Mouse (Mus musculus) midbrain, embryonic 10.5 days (tissue): ENCODE data around the gene Gm37240. TPM values are rescaled to one million over a fixed set of nuclear protein-coding genes. Genes with fewer than 3 reads are reported as not detected.
"Not testable (repeated sequence)": the region's sequence is repeated elsewhere in the genome, so short reads cannot be mapped to it uniquely, and the experiment has no call there.

Source experiments
- DNase-seq: peaks from one replicate; pipeline ENCODE4 v3.0.0-alpha.2; 2017; ENCODE audit warnings: low spot score
- H3K27ac ChIP-seq: fragments of 300-500 bp; sonication (generic); replicated peaks from 2 replicates; pipeline ENCODE4 v1.5.1; 2016; ENCODE audit warnings: mild to moderate bottlenecking
- H3K27me3 ChIP-seq: fragments of 300-500 bp; sonication (generic); 2 replicates; pipeline ENCODE4 v1.6.1; 2016; ENCODE audit warnings: low read depth, mild to moderate bottlenecking; ENCODE audit not compliant: poor library complexity, severe bottlenecking
- H3K36me3 ChIP-seq: fragments of 300-500 bp; sonication (generic); 2 replicates; pipeline ENCODE4 v1.6.1; 2016; ENCODE audit warnings: mild to moderate bottlenecking, moderate library complexity
- H3K4me1 ChIP-seq: fragments of 300-500 bp; sonication (generic); 2 replicates; pipeline ENCODE4 v1.6.1; 2016
- H3K4me3 ChIP-seq: fragments of 300-500 bp; sonication (generic); 2 replicates; pipeline ENCODE4 v1.5.1; 2016; ENCODE audit warnings: mild to moderate bottlenecking, moderate library complexity
- H3K9me3 ChIP-seq: fragments of 300-500 bp; sonication (generic); replicated peaks from 2 replicates; pipeline ENCODE4 v1.6.1; 2016; ENCODE audit warnings: mild to moderate bottlenecking
- WGBS: fragments of 180-500 bp; shearing (Covaris S2); methylation state at CpG from one replicate; pipeline ENCODE4 v1.1.7; 2016; 5-methylcytosine and 5-hydroxymethylcytosine counted together
- polyA plus RNA-seq: library from polyadenylated mRNA; unstranded; fragments of >200 nt; fragmentation: Nextera tagmentation; extraction: Ambion mirVana; gene quantifications from 2 replicates; pipeline ENCODE4 v1.2.1, GENCODE M21; 2016

Gene Gm37240
- polyA plus RNA-seq, 1 experiment from 2014 or later: 0.44 TPM

GRCm38 (mm10) chr3:84673552-84673951 lies 1213.8 kb downstream of the Gm37240 start:
- WGBS: 96% methylated on average over 6 of the region's 6 CpGs
- Histone ChIP-seq H3K4me3 (no peak overlapping the region), H3K9me3 (no peaks in the 10 kb centered on the region), H3K4me1 (peaks cover 6% of the 10 kb centered on the region; the same call in 1 of the 2 replicates), H3K36me3 (no peaks in the 10 kb centered on the region), H3K27me3 (peaks cover 69% of the 10 kb centered on the region), H3K27ac (no peak overlapping the region)
- DNase-seq: no peak

GRCm38 (mm10) chr3:84672136-84672535 lies 1215.2 kb downstream of the Gm37240 start:
- Histone ChIP-seq H3K36me3 (no peaks in the 10 kb centered on the region), H3K4me1 (peaks cover 6% of the 10 kb centered on the region; the same call in 1 of the 2 replicates), H3K4me3 (no peak overlapping the region), H3K27me3 (peaks cover 69% of the 10 kb centered on the region), H3K9me3 (no peaks in the 10 kb centered on the region), H3K27ac (no peak overlapping the region)
- WGBS: 95% methylated on average over 12 of the region's 12 CpGs
- DNase-seq: no peak

GRCm38 (mm10) chr3:84668957-84669356 lies 1218.4 kb downstream of the Gm37240 start:
- no peaks in the 10 kb centered on the region for H3K9me3 ChIP-seq
- H3K27ac ChIP-seq: no peak overlapping the region
- H3K36me3 ChIP-seq: no peaks in the 10 kb centered on the region
- 92% methylated on average over 3 of the region's 3 CpGs for WGBS
- H3K4me3 ChIP-seq: no peak overlapping the region
- no peak for DNase-seq
- peaks cover 21% of the 10 kb centered on the region for H3K4me1 ChIP-seq
- peaks cover 91% of the 10 kb centered on the region for H3K27me3 ChIP-seq

GRCm38 (mm10) chr3:84665255-84666073 lies 1221.9 kb downstream of the Gm37240 start:
- H3K4me3 ChIP-seq: peak overlapping the region; percentile 50
- peak; percentile 66 for DNase-seq
- H3K36me3 ChIP-seq: no peaks in the 10 kb centered on the region
- 2% methylated on average over 21 of the region's 21 CpGs for WGBS
- H3K27me3 ChIP-seq: peaks cover 98% of the 10 kb centered on the region
- H3K4me1 ChIP-seq: peaks cover 29% of the 10 kb centered on the region
- H3K27ac ChIP-seq: 0 out of 2 replicates have a peak overlapping the region, but pooled peaks have one; percentile 55
- no peaks in the 10 kb centered on the region for H3K9me3 ChIP-seq

- Histone ChIP-seq H3K27me3 (peaks cover 90% of the 10 kb centered on the region), H3K4me1 (peaks cover 29% of the 10 kb centered on the region), H3K36me3 (no peaks in the 10 kb centered on the region), H3K9me3 (no peaks in the 10 kb centered on the region), H3K4me3 (0 out of 2 replicates have a peak overlapping the region, but pooled peaks have one; percentile 50), H3K27ac (no peak overlapping the region)
- no peak for DNase-seq
- WGBS: 63% methylated on average over 8 of the region's 8 CpGs
These were observed 1222.6 kb downstream of the Gm37240 start for GRCm38 (mm10) chr3:84664686-84665085.

- Histone ChIP-seq H3K27ac (no peak overlapping the region), H3K4me3 (no peak overlapping the region), H3K4me1 (peaks cover 29% of the 10 kb centered on the region), H3K9me3 (0 out of 2 replicates have a peak, but pooled peaks cover 3% of the 10 kb centered on the region), H3K36me3 (no peaks in the 10 kb centered on the region), H3K27me3 (peaks cover 82% of the 10 kb centered on the region)
- DNase-seq: no peak
- 88% methylated on average over 4 of the region's 4 CpGs for WGBS
These were observed 1223.5 kb downstream of the Gm37240 start for GRCm38 (mm10) chr3:84663858-84664257.

GRCm38 (mm10) chr3:84663079-84663478 lies 1224.2 kb downstream of the Gm37240 start:
- Histone ChIP-seq H3K36me3 (no peaks in the 10 kb centered on the region), H3K27ac (no peak overlapping the region), H3K27me3 (peaks cover 74% of the 10 kb centered on the region), H3K9me3 (0 out of 2 replicates have a peak, but pooled peaks cover 5% of the 10 kb centered on the region), H3K4me1 (peaks cover 29% of the 10 kb centered on the region), H3K4me3 (no peak overlapping the region)
- no peak for DNase-seq
- WGBS: 93% methylated on average over 12 of the region's 12 CpGs

- WGBS: 90% methylated on average over 2 of the region's 2 CpGs
- Histone ChIP-seq H3K9me3 (0 out of 2 replicates have a peak, but pooled peaks cover 5% of the 10 kb centered on the region), H3K27ac (no peak overlapping the region), H3K36me3 (no peaks in the 10 kb centered on the region), H3K4me1 (peaks cover 23% of the 10 kb centered on the region), H3K27me3 (peaks cover 55% of the 10 kb centered on the region), H3K4me3 (no peak overlapping the region)
- DNase-seq: no peak
These were observed 1226.9 kb downstream of the Gm37240 start for GRCm38 (mm10) chr3:84660380-84660779.

- Histone ChIP-seq H3K27ac (no peak overlapping the region), H3K9me3 (0 out of 2 replicates have a peak, but pooled peaks cover 5% of the 10 kb centered on the region), H3K36me3 (no peaks in the 10 kb centered on the region), H3K4me3 (no peak overlapping the region), H3K4me1 (peaks cover 31% of the 10 kb centered on the region), H3K27me3 (peaks cover 55% of the 10 kb centered on the region)
- WGBS: 98% methylated on average over 2 of the region's 2 CpGs
- DNase-seq: no peak
These were observed 1228.4 kb downstream of the Gm37240 start for GRCm38 (mm10) chr3:84658872-84659271.

- Histone ChIP-seq H3K4me1 (peaks cover 35% of the 10 kb centered on the region), H3K27ac (no peak overlapping the region), H3K9me3 (0 out of 2 replicates have a peak, but pooled peaks cover 5% of the 10 kb centered on the region), H3K4me3 (no peak overlapping the region), H3K36me3 (no peaks in the 10 kb centered on the region), H3K27me3 (peaks cover 53% of the 10 kb centered on the region)
- WGBS: 92% methylated on average over 7 of the region's 7 CpGs
- DNase-seq: no peak
These were observed 1229.3 kb downstream of the Gm37240 start for GRCm38 (mm10) chr3:84658017-84658416.

- Histone ChIP-seq H3K9me3 (0 out of 2 replicates have a peak, but pooled peaks cover 5% of the 10 kb centered on the region), H3K4me1 (peaks cover 35% of the 10 kb centered on the region)
These were observed 1230.1 kb downstream of the Gm37240 start for GRCm38 (mm10) chr3:84657240-84657639.

GRCm38 (mm10) chr3:84655785-84656150 lies 1231.5 kb downstream of the Gm37240 start:
- not testable (repeated sequence) for H3K9me3 ChIP-seq, DNase-seq, H3K36me3 ChIP-seq, H3K27ac ChIP-seq
- Histone ChIP-seq H3K4me1 (peaks cover 28% of the 10 kb centered on the region), H3K4me3 (peak overlapping the region; percentile 42), H3K27me3 (peaks cover 37% of the 10 kb centered on the region)
- 73% methylated on average over 2 of the region's 2 CpGs for WGBS

More at GRCm38 (mm10) chr3:84657240-84657639, 1230.1 kb downstream of the Gm37240 start:
- no peak for DNase-seq
- Histone ChIP-seq H3K36me3 (no peaks in the 10 kb centered on the region), H3K4me3 (no peak overlapping the region), H3K27ac (no peak overlapping the region), H3K27me3 (peaks cover 51% of the 10 kb centered on the region)
- 67% methylated on average over 6 of the region's 6 CpGs for WGBS
